In genomic region chr10:108333642-108334041, GRCm38 (mm10) we compare ENCODE assay signal across 8 mouse cellular contexts. TPM values are rescaled to one million over a fixed set of nuclear protein-coding genes. Genes with fewer than 3 reads are reported as not detected.
A peak's percentile ranks its signal among the peaks of the same experiment; 100 is the strongest.
DNase-seq lines count a peak whose midpoint lies in the region; ATAC-seq and TF ChIP-seq lines count a peak whose summit lies in the region.

No protein-coding gene starts in this region.

- peak overlapping the region in 1 of 2 experiments; percentile 82; a peak in 1 of 4 replicates for H3K27ac ChIP-seq in heart, embryonic 14.5 days (replicated peaks in 1 of 2; ENCODE audit: control insufficient read depth in 1 of 2, insufficient read depth in 1 of 2, low read depth in 2 of 2, low read length in 2 of 2)
- no peak overlapping the region for H3K27ac ChIP-seq in intestine, embryonic 16.5 days (ENCODE audit: low read length)
- no peak overlapping the region for H3K27ac ChIP-seq in midbrain, embryonic 15.5 days
- H3K27ac ChIP-seq in cerebellum, adult 2 months (ENCODE audit: insufficient read depth, low read length) = no peak overlapping the region

- TF ChIP-seq CTCF in cerebellum, adult 2 months (IDR thresholded peaks at IDR 0.05; ENCODE audit: borderline replicate concordance, insufficient read depth, low read depth, low read length) = no peak

- H3K27me3 ChIP-seq in heart, embryonic 14.5 days (ENCODE audit: control insufficient read depth, insufficient read depth, low read length) = no peaks in the 10 kb centered on the region
- no peaks in the 10 kb centered on the region for H3K27me3 ChIP-seq in intestine, embryonic 16.5 days (replicated peaks; ENCODE audit: control insufficient read depth, insufficient read depth, low read length)
- H3K27me3 ChIP-seq in midbrain, embryonic 15.5 days (replicated peaks) = peaks cover 24% of the 10 kb centered on the region
- no peaks in the 10 kb centered on the region for H3K27me3 ChIP-seq in cerebellum, adult 2 months (ENCODE audit: control insufficient read depth, insufficient read depth, low read length)

- H3K4me1 ChIP-seq in heart, embryonic 14.5 days (ENCODE audit: control insufficient read depth in 2 of 2, insufficient read depth in 2 of 2, low read length in 2 of 2) = peaks cover 0 to 8% of the 10 kb centered on the region in 2 experiments; a peak in 1 of 4 replicates
- H3K4me1 ChIP-seq in intestine, embryonic 16.5 days (ENCODE audit: control insufficient read depth, insufficient read depth, low read length) = peaks cover 18% of the 10 kb centered on the region
- H3K4me1 ChIP-seq in midbrain, embryonic 15.5 days = peaks cover 20% of the 10 kb centered on the region
- H3K4me1 ChIP-seq in cerebellum, adult 2 months (ENCODE audit: control insufficient read depth, insufficient read depth, low read length) = 0 out of 2 replicates have a peak, but pooled peaks cover 3% of the 10 kb centered on the region

- 2% methylated on average over 12 of the region's 12 CpGs for WGBS in heart, embryonic 14.5 days
- 5% methylated on average over 12 of the region's 12 CpGs for WGBS in intestine, embryonic 16.5 days
- WGBS in midbrain, embryonic 15.5 days = 5% methylated on average over 12 of the region's 12 CpGs
- 14% methylated on average over 12 of the region's 12 CpGs for WGBS in cerebellum, adult 2 months

- no peak for DNase-seq in heart, postnatal 14 days
- peak; percentile 22 for DNase-seq in embryo, embryonic 11 days
- no peak for DNase-seq in cerebellum, adult 2 months
- DNase-seq in right cerebral cortex, postnatal 36 days (ENCODE audit: low spot score in 2 of 2) = no peak
- DNase-seq in left cerebral cortex, adult 8-10 months (ENCODE audit: low spot score in 2 of 2) = no peak

- intact Hi-C loops in heart, postnatal 14 days (cut with DNase I) = loop anchor here (5.0 kb wide), 1 partner anchor 109 kb away; no protein-coding TSS in a partner anchor

- H3K36me3 ChIP-seq in heart, embryonic 14.5 days (ENCODE audit: control insufficient read depth, insufficient read depth, low read length) = 0 out of 2 replicates have a peak, but pooled peaks cover 3% of the 10 kb centered on the region
- peaks cover 3% of the 10 kb centered on the region; the same call in 1 of the 2 replicates for H3K36me3 ChIP-seq in intestine, embryonic 16.5 days (ENCODE audit: control insufficient read depth, insufficient read depth, low read length)
- no peaks in the 10 kb centered on the region for H3K36me3 ChIP-seq in midbrain, embryonic 15.5 days (replicated peaks)

- H3K4me2 ChIP-seq in heart, embryonic 14.5 days (ENCODE audit: low read length) = peak overlapping the region; percentile 84
- peak overlapping the region; percentile 64 for H3K4me2 ChIP-seq in intestine, embryonic 16.5 days (ENCODE audit: low read depth, low read length)
- H3K4me2 ChIP-seq in midbrain, embryonic 15.5 days = peak overlapping the region; percentile 99

- no peak for ATAC-seq in heart, embryonic 14.5 days (ENCODE audit: insufficient number of reproducible peaks, insufficient read depth, low FRiP score, low read depth)
- no peak for ATAC-seq in intestine, embryonic 16.5 days
- no peak for ATAC-seq in midbrain, embryonic 15.5 days (replicated peaks)

- peak overlapping the region; percentile 87 for H3K9ac ChIP-seq in heart, embryonic 14.5 days (ENCODE audit: low read length)
- peak overlapping the region; percentile 86 for H3K9ac ChIP-seq in intestine, embryonic 16.5 days (ENCODE audit: low read depth, low read length)
- H3K9ac ChIP-seq in midbrain, embryonic 15.5 days = no peak overlapping the region

- H3K9me3 ChIP-seq in heart, embryonic 14.5 days (ENCODE audit: control insufficient read depth, low read length) = no peaks in the 10 kb centered on the region
- no peaks in the 10 kb centered on the region for H3K9me3 ChIP-seq in intestine, embryonic 16.5 days (ENCODE audit: control insufficient read depth, low read length)
- no peaks in the 10 kb centered on the region for H3K9me3 ChIP-seq in midbrain, embryonic 15.5 days

- H3K4me3 ChIP-seq in heart, embryonic 14.5 days (ENCODE audit: control insufficient read depth in 1 of 2, insufficient read depth in 1 of 2, low read depth in 1 of 2, low read length in 2 of 2) = peak overlapping the region; percentile 66 to 97
- H3K4me3 ChIP-seq in intestine, embryonic 16.5 days (ENCODE audit: low read length) = peak overlapping the region; percentile 88
- H3K4me3 ChIP-seq in midbrain, embryonic 15.5 days = peak overlapping the region; percentile 68
- no peak overlapping the region for H3K4me3 ChIP-seq in cerebellum, adult 2 months (replicated peaks; ENCODE audit: insufficient read depth, low read depth, low read length)

- TF ChIP-seq POLR2A in cerebellum, adult 2 months (IDR thresholded peaks at IDR 0.05; ENCODE audit: borderline replicate concordance, insufficient read depth, low read length) = no peak

RNA-seq across cellular contexts. Expression of gene Pawr, which starts 1.7 kb away (rescaled TPM):
- polyA plus RNA-seq in heart, embryonic 14.5 days (2014; fragmentation: Nextera tagmentation; extraction: Ambion mirVana) = 10.6 and 12.4 TPM in 2 replicates
- total RNA-seq in heart, postnatal 14 days (2021) = 1 to 10 TPM; 3.1 to 3.4 TPM
- 4.5 and 7.6 TPM in 2 replicates for polyA plus RNA-seq in intestine, embryonic 16.5 days (2015; fragmentation: Nextera tagmentation; extraction: Ambion mirVana)
- 2.5 and 3.2 TPM in 2 replicates for polyA plus RNA-seq in midbrain, embryonic 15.5 days (2015; fragmentation: Nextera tagmentation; extraction: Ambion mirVana)
- 1.3 TPM in 2 replicates for polyA plus RNA-seq in cerebellum, adult 2 months (2012; rRNA removed)
- total RNA-seq in left cerebral cortex, adult 8-10 months (2022) = 1 to 10 TPM; 2.2 to 3.4 (median 2.3) TPM
